Mouse (Mus musculus) gastrocnemius, postnatal 25 days (tissue): Measurements from ENCODE around the gene Lgr5. TPM values are rescaled to one million over a fixed set of nuclear protein-coding genes. Genes with fewer than 3 reads are reported as not detected.

Source experiments
- DNase-seq: peaks from one replicate; pipeline ENCODE4 v3.0.0; 2022
- long read RNA-seq, 2 experiments: library from polyadenylated mRNA; stranded (forward); transcript quantifications; one replicate each; pipeline ENCODE4 v2.0.0; 2021
- total RNA-seq, 2 experiments: library from RNA; stranded (reverse); gene quantifications; 1 replicate in 1 of 2; 2 replicates in 1 of 2; pipeline ENCODE4 v1.2.3; 2021

The Lgr5 gene
- under 1 TPM in 1 of 2 experiments, not detected in 1; 0.35 TPM for total RNA-seq
- long read RNA-seq, experiment 1, result 0 reads
- long read RNA-seq, experiment 2, result 0 reads

DNA sequence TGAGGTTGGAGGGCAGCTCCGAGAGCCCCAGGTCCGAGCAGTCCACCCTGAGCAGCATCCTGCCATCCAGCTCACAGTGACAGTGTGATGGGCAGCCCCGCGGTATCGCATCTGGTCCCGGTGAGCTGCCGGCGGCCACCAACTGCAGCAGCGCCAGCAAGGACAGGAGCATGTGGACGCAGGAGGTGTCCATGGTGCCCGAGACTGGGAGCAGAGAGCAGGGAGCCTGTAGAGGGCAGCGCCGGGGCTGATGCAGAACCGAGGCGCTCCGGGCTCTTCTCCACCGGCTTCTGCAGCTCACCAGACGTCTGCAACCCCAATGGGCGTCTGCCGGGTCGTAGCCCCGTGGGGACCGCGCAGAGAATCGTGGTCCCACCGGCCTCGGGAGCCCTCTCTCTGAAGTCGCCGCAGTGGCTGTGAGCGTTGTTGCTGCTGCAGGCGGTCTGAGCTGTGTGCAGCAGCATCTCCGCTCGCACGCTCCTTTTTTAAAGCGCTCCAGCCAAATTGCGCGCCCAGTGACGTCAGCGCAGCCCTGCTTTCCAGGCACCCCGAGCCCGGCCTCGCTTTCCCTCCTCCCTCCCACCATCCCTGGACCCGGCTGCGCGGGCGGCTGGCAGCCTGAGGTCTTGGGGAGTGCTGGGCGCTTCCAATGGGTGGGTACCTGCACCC, at the start of gene Lgr5:
TSS of gene Lgr5 (minus strand) at position 480 of the 669 bp plus-strand sequence.
- no peak for DNase-seq

DNA sequence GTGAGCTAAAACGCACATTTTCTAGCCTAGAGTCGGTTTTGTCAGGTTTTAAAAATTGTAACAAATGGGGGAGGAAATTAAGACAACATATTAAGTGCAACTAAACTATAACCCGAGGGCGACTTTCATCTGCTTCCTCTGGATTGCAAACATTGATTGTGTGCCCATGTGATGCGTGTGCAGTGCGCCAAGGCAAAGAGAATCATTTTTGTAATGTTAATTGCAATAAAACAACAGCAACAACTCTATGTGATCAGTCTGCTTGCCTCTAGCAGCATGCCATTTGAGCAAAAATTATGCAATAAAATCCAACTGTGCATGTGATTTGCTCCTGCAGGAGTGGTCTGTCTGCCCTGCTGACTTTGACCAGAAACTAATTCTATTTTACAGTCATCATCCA, 39.1 kb upstream of the Lgr5 start:
- DNase-seq, result no peak

DNA sequence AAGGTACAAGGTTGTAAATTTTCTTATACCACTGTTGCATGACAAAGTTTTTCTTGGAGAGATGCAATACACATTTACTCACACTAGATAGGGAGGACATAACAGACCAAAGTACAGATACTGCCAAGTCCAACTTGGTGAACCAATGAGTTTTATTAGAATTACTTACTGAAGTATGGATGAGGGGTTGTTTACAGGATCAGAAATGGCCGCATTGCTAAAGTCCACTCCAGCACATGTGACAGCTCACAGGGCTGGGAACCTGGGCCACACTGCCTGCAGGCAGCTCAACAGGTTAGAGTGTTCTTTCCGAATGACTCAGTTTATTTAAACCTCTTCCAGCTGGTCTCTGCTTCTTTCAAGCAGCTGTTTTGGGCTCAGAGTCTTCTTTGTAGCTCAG, 37.4 kb upstream of the Lgr5 start:
- no peak for DNase-seq

DNA sequence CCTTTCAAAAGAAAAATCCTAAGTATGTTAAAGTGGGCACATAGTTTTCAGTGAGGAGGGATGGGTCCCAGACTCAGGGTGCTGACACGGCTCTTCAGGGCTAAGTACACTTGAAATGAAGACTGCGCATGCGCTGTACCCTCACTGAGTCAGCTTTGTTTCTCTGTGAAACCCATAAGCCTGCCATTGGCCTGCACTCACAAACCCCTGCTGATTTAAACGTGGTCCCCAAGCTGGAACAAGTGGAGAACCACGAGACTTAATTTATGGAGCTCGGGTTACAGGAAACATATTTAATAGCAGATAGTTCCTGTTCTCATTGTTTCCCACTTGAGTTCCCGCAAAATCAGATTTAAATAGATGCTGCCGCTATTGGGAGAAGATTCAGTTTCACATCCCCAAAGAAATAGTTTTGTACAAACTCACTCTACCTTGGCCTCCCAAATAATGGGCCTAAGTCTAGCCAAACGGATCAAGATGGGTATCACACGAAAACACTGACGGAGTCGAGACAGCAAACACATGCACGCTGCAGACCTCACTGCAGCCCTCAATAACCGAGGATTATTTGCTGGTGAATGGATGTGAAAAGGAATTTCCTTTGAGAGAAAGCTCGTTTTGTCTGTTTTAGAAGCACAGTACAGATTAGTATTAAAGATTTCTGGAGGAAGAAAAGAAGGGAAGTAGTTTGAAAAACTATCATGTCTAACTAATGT, 36.5 kb upstream of the Lgr5 start:
- no peak for DNase-seq

DNA sequence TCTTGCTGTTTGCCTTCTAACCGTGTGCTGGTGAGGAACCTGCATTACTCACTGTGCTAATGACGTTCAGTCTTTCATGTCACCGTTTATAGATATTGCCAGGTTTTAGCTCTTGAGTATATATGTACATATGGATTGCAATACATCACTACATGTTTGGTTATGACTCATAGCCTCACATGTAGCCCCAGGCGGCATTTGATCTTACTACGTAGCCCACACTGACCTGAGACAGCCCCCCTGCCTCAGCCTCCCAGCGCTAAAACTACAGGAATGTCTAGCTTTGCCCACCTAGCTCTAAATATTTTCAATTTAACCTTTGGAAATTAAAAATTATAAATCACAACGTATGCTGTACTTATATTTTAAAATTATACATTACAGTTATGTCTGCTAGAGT, 35.9 kb upstream of the Lgr5 start:
- no peak for DNase-seq

DNA sequence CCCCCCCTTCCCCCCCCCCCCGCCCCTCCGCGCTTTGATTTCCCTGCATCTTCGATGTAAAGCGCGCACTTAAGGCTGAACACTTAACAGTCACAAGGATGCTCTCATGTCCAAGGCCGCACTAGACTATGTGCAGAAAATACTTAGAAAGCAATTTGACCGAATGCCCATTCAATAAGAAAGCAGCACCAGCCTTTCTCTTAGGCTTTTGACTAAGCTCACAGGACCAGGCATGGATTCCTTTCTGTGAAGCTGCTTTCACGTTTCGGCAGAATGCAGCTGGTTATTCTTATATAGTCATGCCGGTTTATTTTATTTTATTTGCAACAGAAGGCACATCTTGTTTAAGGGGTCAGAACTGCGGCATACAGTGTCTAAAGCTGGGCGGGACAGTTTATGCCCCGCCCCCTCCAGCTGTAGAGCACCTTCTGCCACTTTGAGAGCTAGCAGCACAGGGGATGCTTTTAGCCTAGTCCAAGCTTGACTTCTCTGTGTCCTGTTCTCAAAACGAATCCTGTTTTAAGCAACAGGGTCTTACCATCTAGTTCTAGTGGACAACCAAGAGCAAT, 30.8 kb upstream of the Lgr5 start:
- DNase-seq, result no peak

DNA sequence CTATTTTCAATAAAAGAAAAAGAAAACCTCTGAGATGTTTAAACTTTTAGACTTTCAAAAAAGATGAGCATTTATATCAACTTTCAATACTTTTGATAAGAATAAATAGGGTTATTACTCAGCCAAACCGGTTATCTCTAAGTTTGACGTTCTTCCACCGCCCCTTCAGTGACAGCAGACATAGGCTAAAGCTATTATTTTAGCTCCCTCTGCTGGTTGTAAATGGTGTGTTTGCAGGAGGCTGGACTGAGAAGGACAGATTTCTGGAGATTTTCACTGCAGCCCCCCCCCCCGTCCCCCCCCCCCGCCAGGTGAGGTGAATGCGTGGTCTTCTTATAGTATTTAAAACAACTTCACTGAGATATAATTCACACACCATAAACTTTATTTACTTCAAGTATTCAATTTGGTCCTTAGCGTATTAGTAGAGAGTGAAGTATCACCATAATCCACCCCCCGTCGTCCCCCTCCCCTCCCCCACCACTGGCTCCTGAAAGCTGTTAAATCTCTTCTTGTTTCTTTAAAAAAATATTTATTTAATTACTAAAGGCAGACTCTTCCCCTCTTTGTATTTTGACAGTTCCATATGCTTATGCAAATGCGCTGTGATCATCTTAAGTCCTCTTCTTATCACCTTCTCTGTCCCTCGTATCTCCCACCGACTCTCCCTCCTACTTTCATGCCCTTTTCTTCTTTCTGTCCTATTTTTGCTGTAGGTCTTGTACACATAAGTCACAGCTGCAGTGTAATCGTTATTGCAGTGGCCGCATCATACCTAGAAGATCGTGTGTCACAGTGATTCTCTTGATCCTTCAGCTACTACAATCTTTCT, 30.1 kb upstream of the Lgr5 start:
- no peak for DNase-seq

DNA sequence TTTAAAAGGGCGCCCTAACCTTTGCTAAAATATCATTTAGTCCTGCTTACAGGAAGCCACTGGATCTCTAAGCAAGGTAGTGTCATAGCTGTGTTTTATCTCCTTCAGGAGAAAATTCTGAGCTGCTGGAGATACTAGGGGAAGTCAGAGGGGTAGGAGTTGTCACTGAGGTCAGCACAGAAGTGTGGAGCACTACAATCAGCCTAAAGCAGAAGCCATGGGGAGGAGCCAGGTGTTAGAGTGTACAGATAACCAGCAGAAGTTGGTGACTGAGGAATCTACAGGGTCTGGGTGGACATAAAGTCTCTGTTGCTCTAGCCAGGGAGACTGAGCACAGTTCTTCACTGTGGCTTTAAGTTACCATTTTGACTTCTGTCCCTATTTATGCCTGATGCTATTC, 8.2 kb upstream of the Lgr5 start:
- DNase-seq, result no peak

DNA sequence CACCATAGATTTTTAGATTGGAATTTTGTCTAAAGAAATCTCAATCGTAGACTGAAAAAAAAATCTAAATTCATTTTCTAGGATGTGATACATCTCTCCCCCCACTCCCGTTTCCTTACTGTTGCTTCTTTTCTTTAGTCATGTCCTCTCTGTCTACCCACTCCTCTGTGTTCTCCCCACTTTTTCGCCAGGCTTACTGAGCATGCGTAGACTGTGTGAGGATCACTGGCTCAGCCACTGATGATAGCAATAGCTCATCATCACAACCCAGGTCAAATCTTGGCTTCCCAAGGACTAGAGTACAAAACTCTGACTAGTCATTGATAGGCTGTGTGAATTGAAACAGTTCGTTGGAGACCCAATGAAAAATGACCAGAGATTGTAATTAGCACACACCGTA, 6.1 kb upstream of the Lgr5 start:
- no peak for DNase-seq

DNA sequence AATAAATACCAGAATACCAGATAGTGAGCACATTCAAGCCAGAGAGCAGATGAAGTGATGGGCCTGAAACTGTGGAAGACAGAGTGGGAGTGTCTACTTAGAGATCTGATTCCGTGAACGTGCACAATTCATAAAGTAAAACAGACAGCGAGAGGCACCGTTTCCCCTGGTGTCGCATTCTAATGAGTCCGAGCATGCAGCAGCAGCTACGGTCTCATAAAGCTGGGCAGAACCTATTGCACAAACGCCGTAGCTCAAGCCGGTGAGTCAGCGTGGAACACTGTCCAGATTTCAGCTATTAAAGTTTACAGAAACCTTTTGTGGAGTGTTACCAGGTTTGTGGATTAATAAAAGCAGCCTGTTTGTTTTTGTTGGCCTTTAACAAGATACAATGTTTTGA, 5.6 kb upstream of the Lgr5 start:
- DNase-seq, result no peak

DNA sequence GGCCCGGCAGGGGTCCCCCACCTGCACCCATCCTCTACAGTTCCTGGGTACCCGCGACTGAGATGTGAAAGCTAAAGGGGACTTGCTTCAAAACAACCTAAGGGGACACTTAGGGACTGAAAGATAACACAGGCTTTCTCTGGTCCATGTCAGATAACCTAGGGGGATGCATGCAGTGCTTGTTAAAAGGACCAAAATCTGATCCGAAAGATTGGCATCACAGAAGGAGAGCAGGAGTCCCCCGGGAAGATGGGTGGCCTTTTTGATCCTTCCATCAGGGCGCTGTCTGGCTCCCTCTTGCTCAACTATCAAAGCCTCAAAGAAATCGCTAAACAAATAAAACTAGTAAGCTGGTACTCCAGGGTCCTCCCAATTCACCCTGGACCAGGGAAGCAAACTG, 399 bp upstream of the Lgr5 start:
- DNase-seq, result no peak

DNA sequence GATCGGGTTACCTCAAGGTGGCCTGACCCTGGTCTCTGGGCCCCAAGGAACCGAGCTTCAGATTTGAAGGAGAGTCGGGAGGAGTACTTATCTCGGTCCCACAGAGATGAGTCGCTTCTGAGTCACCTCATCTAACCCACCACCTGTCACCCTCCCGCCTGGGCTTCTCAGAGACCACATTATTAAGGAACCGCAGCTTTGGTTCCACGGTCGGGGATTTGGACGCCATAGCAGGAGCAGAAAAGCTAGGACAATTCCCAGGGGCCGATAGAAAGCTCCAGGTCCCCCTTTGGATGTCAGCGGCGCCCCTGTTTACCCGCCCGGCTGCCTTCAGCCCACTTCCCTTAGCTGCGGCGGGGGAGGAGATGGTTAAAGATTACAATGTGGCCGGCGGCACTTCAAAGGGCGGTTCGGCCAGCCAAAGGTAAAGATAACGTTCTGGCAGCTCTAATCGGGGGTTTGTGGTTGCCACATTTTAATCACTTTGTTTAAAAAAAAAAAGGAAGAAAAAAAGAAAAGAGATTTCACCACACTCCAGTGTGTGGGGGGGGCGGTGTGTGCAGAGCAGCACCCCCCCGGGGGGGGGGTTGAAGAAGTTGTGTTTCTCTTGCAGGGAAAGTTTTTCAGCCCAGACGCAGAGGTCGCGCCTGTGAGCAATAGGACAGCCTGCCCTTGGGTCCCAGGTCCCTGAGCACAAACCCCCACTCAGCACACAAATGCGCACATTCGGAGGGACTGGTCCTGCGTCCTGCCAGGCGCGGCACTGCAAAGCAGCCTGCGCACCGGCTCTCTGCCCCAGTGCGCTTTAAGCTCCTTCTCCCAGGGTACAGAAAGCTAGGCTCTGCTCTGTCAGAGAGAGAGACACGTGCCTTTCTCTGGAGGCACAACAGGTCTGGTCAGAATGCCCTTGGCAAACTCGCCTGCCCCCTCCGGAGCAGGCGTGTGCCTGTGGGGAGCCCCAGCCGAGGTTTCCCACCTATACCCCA, 1.0 kb downstream of the Lgr5 start:
- no peak for DNase-seq

DNA sequence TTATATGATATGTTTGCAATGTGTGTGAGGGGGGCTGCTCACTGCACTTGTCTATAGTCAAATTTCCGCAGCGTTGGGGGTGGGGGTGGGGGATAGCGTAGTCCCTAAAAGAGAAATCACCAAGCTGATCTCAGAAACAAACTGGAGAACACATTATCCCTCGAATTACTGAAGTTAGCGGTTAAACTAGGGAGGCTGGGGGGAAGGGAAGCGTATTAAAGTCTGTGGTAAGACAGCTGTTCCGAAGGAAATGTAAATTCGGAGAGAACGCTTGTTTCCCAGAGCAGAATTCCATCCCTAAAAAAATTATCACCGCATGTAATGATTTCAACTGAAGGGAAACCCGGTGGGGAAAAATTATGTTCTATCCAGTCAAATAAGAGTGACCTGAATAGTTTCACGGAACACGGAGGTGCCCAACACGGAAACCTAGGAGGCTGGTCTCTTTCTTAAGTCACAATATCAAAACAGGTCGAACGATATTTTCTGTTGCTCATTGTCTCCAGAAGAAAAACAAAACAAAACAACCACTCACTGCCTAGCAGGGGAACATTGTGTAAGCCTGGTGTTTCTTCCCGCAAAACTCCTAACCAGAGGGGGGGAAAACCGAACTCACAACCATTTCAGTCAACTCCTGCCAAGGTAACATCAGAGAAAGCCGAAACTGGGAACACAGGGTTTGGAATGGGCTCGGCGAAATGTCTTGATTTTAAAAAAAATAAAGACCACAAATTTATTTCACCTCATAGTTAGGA, 1.9 kb downstream of the Lgr5 start:
- DNase-seq, result no peak

DNA sequence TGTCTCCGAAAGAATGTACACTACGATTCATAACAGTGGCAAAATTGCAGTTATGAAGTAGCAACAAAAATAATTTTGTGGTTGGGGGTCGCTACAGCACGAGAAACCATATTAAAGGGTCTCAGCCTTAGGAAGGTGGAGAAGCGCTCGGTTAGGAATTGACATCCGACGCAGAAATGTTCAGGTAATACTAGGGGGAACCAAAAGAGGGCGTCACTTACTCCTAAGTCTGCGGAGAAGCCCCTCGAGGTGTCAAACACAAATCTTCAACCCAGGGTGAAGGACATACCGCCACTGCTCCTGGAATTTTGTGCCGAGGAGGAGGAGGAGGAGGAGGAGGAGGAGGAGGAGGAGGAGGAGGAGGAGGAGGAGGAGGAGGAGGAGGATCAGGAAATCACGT, 2.9 kb downstream of the Lgr5 start:
- no peak for DNase-seq

DNA sequence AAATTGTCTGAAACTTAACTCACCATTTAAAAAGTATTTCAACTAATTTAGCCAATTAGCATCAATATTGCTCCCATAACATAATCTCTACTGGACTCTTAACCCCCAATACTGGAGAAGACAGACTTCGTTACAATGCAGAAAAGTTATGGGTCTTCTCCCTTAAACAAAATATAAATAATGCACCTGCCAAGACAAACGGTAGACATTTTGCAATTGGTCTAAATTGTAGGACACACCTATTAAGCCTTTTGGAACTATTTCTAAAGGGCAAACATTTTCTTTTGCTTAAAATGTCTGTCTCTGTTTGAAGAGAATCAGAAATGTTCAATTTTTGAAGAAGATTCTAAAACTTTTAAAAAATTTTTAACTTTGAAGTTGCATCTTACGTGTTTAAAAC, 4.5 kb downstream of the Lgr5 start:
- no peak for DNase-seq

DNA sequence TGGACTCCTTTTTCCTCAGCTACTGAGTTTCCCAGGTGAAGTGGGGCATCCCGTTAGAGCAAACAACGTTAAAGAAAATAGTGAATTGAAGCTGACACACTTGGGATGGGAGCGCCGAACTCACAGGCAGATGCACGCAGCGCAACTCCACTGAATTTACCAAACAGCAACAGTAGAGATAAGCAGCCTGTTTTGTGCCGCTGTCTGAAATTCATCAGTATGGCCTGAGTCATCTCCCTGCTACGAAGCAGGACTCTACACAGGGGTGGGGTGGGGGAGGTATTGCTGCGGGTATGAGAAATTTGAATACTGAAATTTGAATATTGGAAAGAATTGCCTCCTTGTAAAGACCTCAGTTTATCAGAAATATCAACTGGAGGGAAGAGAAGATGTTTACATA, 5.6 kb downstream of the Lgr5 start:
- DNase-seq, result no peak

DNA sequence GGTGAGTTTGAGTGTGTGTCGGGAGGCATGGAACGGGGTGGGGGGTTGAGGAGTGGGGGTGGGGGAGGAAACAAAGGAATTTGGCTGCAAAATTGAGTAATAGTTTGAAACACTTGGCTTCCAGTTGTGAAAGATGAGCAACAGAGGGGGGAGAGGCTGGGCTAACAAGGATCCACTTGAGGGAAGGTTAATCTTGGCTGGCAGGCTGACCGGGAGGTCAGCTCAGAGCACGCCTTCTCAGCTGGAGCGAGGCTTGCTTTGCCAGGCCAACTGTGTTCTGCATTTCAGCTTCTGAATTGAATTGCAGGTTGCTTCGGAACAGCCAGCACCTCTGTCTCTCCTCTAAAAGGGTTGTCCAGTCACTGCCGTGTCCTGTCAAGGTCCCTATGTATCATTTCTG, 8.1 kb downstream of the Lgr5 start:
- DNase-seq, result peak; percentile 19

DNA sequence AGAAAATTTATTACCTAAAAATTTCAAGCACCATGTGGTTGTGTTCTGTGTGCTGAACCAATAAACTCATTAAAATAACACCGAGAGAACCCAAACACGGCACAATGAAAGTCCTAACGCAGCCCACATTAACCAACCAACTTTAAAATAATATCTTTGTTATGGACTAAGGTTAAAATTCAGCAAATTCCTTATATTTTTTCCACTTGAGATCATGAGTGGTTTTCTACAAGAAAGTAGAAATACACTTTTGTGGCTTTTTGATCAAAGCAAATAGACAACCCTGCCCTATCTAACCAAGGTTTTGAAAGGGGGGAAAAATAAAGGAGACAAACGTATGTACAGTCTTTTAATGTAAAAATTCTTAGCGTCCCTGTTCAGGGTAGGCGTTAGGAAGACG, 8.5 kb downstream of the Lgr5 start:
- DNase-seq, result no peak

DNA sequence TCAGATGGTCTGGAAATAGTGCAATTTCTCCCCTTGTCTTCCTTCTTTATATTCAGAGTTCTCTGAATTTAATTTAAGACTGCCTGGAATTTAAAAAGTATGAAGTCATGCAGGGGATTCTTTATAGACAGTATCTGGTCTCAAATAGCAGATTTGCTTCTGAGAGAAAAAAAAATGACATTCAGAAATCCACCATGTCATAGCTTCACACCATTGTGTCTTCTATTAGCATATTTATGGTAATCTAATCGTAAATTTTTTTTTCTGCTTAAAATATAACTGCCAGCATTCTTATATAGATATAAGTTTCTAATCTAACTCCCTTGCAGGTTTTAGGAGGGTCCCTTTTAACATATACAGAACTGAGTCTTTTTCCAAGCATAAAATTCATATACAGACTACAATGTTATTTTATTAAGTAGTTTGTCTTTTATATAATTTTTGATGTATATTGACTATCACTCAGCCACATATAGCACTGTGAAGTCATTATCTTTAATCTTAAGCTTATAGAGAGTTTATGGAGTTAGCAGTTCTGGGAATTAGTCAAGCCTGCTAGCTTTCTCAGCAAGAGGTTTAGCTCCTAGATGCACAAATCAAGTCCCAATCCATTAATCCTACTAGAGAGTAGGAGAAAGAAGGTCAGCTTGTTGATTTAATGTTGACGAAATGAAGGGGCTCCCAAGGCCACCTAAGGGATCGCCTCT, 15.7 kb downstream of the Lgr5 start:
- DNase-seq, result no peak

DNA sequence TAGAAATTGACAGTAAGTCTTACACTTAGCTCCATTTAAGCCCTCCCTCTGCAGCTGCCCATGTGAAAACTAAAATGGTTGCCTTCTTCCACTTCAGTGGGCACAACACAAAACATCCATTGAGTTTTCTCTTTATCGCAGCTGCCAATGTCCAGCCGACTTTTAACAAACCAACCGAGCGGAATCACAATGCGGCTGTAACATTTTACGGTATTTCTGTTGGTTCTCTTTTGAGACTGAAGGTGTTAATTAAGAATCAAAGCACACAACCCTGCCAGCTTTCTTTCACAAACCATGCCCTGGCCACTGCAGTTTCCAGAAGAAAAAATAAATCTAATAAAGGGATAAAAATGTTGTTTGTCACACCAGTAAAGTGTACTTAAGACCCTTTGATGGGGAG, 16.3 kb downstream of the Lgr5 start:
- DNase-seq, result no peak
